Mouse (Mus musculus) B cell, adult 2 months (primary cell): Measurements from ENCODE around the gene Gdf11.

Experiments used
- DNase-seq, 2 experiments: peaks; one replicate each; pipeline ENCODE4 v3.0.0; 2022

The Gdf11 gene

DNA sequence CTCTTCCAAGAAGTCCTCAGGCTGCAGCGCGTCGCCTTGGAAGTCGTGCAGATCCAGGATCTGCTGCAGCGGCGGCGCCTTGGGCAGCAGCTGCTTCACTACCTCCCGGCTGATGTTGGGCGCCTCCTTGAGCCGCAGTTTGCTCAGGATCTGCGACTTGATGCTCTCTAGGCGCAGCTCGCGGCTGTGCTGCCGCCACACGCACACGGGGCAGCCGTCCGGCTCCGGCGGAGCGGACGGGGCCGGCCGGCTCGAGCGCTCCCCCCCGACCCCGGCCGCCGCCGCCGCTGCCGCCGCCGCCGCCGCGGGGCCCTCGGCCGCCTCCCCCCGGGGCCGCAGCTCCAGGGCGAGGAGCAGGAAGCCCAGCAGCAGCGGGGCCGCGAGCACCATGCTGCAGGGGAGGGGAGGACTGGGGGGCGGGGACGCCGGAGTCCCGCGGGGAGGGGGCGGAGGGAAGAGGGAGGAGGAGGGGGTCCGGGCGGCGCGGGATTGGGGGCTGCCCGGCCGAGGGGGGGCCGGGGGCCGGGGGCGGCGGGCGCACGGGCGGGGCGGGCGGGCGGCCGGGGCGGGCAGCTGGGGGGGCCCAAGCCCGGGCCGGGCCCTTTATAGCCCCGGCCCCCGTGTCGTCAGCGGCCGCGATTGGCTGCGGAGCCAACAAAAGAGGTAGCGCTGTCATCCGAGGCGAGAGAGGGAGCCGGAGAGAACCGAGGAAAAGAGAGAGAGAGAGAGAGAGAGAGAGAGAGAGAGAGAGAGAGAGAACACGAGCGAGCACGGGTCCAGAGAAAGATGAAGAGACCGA, at the start of gene Gdf11:
Gene Gdf11 (minus strand): TSS at position 423 of the 799 bp plus-strand sequence.
- peak; percentile 66 to 67 for DNase-seq

GRCm38 (mm10) chr10:128940475-128941061, 49.0 kb upstream of the Gdf11 start:
- DNase-seq = no peak

DNA sequence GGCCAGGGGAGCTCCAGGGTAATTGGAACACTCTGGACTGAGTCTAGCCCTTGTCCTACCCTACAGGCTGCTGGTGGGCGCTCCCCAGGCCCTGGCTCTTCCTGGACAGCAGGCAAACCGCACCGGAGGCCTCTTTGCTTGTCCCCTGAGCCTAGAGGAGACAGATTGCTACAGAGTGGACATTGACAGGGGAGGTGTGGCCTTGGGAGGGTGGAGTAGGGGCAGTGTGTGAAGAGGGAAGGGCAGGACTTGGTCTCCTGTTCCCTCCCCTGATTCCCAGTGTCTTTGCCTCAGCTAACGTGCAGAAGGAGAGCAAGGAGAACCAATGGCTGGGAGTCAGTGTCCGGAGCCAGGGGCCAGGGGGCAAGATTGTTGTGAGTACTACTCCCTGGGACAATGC, 47.5 kb upstream of the Gdf11 start:
- DNase-seq = no peak

DNA sequence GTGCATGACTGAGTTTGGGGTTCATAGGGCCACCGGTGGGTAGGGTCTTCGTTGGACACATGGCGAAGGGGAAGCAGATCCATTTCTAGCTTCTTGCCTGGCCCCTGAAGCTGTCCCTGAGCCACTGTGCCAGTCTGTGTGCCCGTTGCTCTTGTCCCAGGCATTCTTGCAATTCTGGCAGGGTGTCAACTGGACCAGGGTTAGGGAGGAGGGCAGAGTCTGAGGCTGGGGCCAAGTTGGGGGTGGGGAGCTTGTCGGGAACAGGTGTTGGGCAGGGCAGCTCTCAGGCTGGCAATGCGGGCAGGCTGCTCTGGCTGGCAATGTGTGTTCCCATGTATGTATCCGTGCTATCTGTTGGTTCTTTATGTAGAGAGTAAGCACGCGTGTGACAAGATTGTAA, 46.9 kb upstream of the Gdf11 start:
- DNase-seq = no peak

- no peak for DNase-seq
These were observed 46.4 kb upstream of the Gdf11 start for GRCm38 (mm10) chr10:128937756-128938390.

- DNase-seq = no peak
These were observed 44.4 kb upstream of the Gdf11 start for GRCm38 (mm10) chr10:128935826-128936440.

DNA sequence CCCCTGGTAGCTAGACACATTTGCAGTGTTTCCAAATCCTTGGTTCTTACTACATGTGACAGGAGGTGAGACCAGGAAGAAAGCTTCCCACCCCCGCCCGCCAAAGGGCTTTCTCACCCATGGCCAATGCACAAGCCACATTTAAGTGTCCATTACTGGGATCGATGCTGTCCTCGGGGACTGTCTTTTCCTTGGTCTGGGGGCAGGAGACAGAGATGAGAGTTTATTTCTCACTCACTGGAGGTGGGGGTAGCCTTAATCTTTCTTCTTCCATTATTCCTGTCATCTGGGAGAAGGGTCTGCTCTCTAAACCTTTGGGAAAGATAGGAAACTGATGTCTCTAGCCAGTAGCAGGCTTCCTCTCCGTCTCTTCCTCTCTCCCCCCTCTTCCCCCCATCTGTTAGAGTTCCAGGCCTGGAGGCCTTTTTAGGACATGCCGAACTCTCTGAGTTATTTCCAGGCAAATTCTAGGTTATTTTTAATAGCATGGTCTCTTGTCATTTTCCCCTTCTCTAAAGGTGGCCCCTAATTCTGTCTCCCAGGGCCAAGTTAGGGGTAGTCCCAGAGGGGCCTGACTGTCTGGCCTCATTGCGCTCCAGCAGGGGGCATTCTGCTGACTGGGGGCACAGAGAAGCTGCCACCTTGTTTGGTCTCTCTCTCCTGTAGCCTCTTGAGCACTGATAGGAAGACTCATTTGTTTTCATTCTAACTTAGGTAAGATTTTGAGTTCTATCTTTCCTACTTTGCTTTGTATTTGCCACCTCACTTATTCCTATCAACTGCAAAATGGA, 43.7 kb upstream of the Gdf11 start:
- no peak for DNase-seq

- DNase-seq = peak; percentile 7 to 10
These were observed 42.6 kb upstream of the Gdf11 start for GRCm38 (mm10) chr10:128933976-128934721.

GRCm38 (mm10) chr10:128933574-128933973, 42.1 kb upstream of the Gdf11 start, which contains the start of gene Itga7:
Itga7 (plus strand) TSS chr10:128933818.
- DNase-seq = peak; percentile 5

- DNase-seq = no peak
These were observed 39.9 kb upstream of the Gdf11 start for GRCm38 (mm10) chr10:128931441-128931840.

- no peak for DNase-seq
These were observed 38.3 kb upstream of the Gdf11 start for GRCm38 (mm10) chr10:128929638-128930378.

GRCm38 (mm10) chr10:128928356-128928755, 36.8 kb upstream of the Gdf11 start:
- no peak for DNase-seq

DNA sequence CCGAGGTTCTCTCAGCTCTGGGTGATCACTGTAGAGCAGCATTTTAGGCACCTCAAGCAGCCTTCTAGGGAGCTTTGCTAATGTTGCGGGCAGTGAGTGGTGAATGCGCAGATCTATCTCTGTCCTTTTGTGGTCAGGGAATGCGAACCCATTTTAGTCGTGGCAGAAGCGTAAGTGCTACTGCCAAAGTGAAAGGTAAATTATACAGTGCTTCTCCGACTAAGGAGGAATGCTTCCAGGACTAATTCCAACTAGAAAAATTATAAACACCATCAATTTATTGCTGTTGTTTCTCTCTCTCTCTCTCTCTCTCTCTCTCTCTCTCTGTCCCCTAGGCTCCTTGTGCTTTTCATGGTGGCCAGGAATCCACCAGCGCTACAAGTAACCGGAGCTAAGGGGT, 32.4 kb upstream of the Gdf11 start, which contains the start of gene Bloc1s1:
Gene Bloc1s1 (minus strand): TSS at position 101 of the 400 bp plus-strand sequence.
- DNase-seq = peak in 1 of 2 experiments; percentile 7

- DNase-seq = peak; percentile 91
These were observed 31.6 kb upstream of the Gdf11 start for GRCm38 (mm10) chr10:128923013-128923691.

DNA sequence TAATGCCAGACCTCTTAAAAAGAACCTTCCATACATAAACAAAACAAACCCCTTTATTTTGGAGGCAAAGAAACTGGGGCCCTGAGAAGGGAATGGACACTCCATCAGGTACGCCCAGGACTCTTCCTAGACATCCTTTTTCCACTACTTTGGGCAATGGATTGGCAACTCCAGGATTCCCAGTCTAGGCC, 31.2 kb upstream of the Gdf11 start, which contains the start of gene Rdh5:
Gene Rdh5 (minus strand): TSS at position 67 of the 191 bp plus-strand sequence.
- DNase-seq = no peak

- DNase-seq = no peak
These were observed 30.6 kb upstream of the Gdf11 start for GRCm38 (mm10) chr10:128921883-128922821.

DNA sequence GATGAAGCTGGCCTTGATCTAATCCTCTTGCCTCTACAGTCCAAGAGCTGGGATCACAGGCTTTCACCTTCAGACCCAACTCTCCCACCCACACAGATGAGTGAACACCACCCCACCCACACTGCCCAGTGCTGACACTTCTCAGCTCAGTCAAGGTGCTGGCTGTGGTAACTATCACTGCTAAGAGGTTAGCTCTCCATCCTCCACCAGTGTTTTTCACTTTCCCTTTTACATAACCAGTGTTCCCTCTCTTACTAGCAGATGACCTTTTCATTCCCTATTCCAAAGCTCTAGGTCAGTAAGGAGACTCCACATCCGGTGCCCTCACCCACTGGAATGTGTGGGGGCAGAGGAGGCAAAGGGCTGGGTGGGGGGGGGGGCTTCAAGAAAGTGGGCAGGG, 29.7 kb upstream of the Gdf11 start:
- no peak for DNase-seq

DNA sequence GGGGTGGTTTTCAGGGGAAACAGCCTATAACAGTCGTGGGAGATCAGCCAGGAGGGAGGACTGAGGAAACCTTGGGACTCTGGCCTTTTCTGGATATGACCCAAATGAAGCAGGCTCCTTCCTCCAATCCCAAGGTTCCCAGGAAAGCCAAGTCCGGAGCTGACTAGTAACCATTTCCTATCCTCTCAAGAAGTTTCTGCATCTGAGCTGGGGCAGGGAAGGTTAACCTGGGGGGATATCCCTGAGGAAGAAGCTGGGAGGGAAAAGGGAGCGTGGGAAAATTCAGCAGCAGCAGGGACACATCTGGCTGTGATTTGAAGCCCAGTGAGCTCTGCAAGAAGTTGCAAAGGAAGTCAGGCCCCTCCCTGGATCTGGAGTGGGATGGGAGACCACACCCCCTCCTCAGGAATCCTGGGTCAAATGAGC, 29.2 kb upstream of the Gdf11 start:
- no peak for DNase-seq

- no peak for DNase-seq
These were observed 28.4 kb upstream of the Gdf11 start for GRCm38 (mm10) chr10:128919966-128920365.
